Mouse (Mus musculus): ENCODE results near the gene Vinac1. TPM values are rescaled to one million over a fixed set of nuclear protein-coding genes. Genes with fewer than 3 reads are reported as not detected.
A peak's percentile ranks its signal among the peaks of the same experiment; 100 is the strongest.

Gene Vinac1
- total RNA-seq (2021): under 1 TPM; 0.11 to 0.39 TPM

- intact Hi-C loops (cut with DNase I): no loop called here
- DNase-seq (ENCODE audit: low spot score in 2 of 2): no peak
These were observed at the start of gene Vinac1 for GRCm38 (mm10) chr2:129047811-129048210. TSS of gene Vinac1 (minus strand) at chr2:129048172.

- DNase-seq (ENCODE audit: low spot score in 2 of 2): peak; percentile 58
- intact Hi-C loops (cut with DNase I): loop anchor here (5.0 kb wide), 1 partner anchor 127 kb away; the partner anchor contains the start of genes Gm10762 and Zc3h6
These were observed 46.2 kb upstream of the Vinac1 start for GRCm38 (mm10) chr2:129093926-129094724.

- DNase-seq (ENCODE audit: low spot score in 2 of 2): peak; percentile 48 to 60
- intact Hi-C loops (cut with DNase I): loop anchor here (5.0 kb wide), 1 partner anchor 126 kb away; the partner anchor contains the start of genes Gm10762 and Zc3h6
These were observed 44.8 kb upstream of the Vinac1 start for GRCm38 (mm10) chr2:129092810-129093209.

GRCm38 (mm10) chr2:129090370-129090769, 42.4 kb upstream of the Vinac1 start:
- intact Hi-C loops (cut with DNase I): loop anchor here (5.0 kb wide), 1 partner anchor 123 kb away; the partner anchor contains the start of genes Gm10762 and Zc3h6
- no peak for DNase-seq (ENCODE audit: low spot score in 2 of 2)

GRCm38 (mm10) chr2:129087520-129087919, 39.5 kb upstream of the Vinac1 start:
- intact Hi-C loops (cut with DNase I): no loop called here
- DNase-seq (ENCODE audit: low spot score in 2 of 2): no peak

GRCm38 (mm10) chr2:129084959-129085358, 37.0 kb upstream of the Vinac1 start:
- no peak for DNase-seq (ENCODE audit: low spot score in 2 of 2)
- intact Hi-C loops (cut with DNase I): loop anchor here (5.0 kb wide), 1 partner anchor 138 kb away; no protein-coding TSS in a partner anchor

- DNase-seq (ENCODE audit: low spot score in 2 of 2): no peak
- intact Hi-C loops (cut with DNase I): loop anchor here (5.0 kb wide), 1 partner anchor 136 kb away; no protein-coding TSS in a partner anchor
These were observed 35.5 kb upstream of the Vinac1 start for GRCm38 (mm10) chr2:129083514-129083913.

GRCm38 (mm10) chr2:129081097-129081496, 33.1 kb upstream of the Vinac1 start:
- DNase-seq (ENCODE audit: low spot score in 2 of 2): no peak
- intact Hi-C loops (cut with DNase I): loop anchor here (5.0 kb wide), 1 partner anchor 134 kb away; no protein-coding TSS in a partner anchor

GRCm38 (mm10) chr2:129079194-129079593, 31.2 kb upstream of the Vinac1 start:
- intact Hi-C loops (cut with DNase I): no loop called here

GRCm38 (mm10) chr2:129078313-129078712, 30.3 kb upstream of the Vinac1 start:
- intact Hi-C loops (cut with DNase I): no loop called here
- no peak for DNase-seq (ENCODE audit: low spot score in 2 of 2)

More at GRCm38 (mm10) chr2:129079194-129079593, 31.2 kb upstream of the Vinac1 start:
- no peak for DNase-seq (ENCODE audit: low spot score in 2 of 2)

- intact Hi-C loops (cut with DNase I): no loop called here
- DNase-seq (ENCODE audit: low spot score in 2 of 2): no peak
These were observed 22.3 kb upstream of the Vinac1 start for GRCm38 (mm10) chr2:129070296-129070695.

- DNase-seq (ENCODE audit: low spot score in 2 of 2): peak; percentile 55 to 61
- intact Hi-C loops (cut with DNase I): loop anchor here (5.0 to 10.0 kb wide), 2 partner anchors 99 to 122 kb away; partner anchors contain the start of genes Gm10762, Zc3h6 and Zc3h8
These were observed 18.4 kb upstream of the Vinac1 start for GRCm38 (mm10) chr2:129066326-129066725.

- peak; percentile 76 to 83 for DNase-seq (ENCODE audit: low spot score in 2 of 2)
- intact Hi-C loops (cut with DNase I): loop anchor here (5.0 to 10.0 kb wide), 2 partner anchors 98 to 121 kb away; partner anchors contain the start of genes Gm10762, Zc3h6 and Zc3h8
These were observed 17.7 kb upstream of the Vinac1 start, which contains the start of gene Ttl for GRCm38 (mm10) chr2:129065437-129066282. TSS of gene Ttl (plus strand) at chr2:129065942.

- no peak for DNase-seq (ENCODE audit: low spot score in 2 of 2)
- intact Hi-C loops (cut with DNase I): loop anchor here (10.0 kb wide), 1 partner anchor 117 kb away; the partner anchor contains the start of gene Zc3h8
These were observed 13.6 kb upstream of the Vinac1 start for GRCm38 (mm10) chr2:129061456-129062059.

- intact Hi-C loops (cut with DNase I): no loop called here
These were observed 10.0 kb upstream of the Vinac1 start for GRCm38 (mm10) chr2:129057920-129058361.

GRCm38 (mm10) chr2:129057256-129057655, 9.3 kb upstream of the Vinac1 start:
- DNase-seq (ENCODE audit: low spot score in 2 of 2): no peak
- intact Hi-C loops (cut with DNase I): no loop called here

More at GRCm38 (mm10) chr2:129057920-129058361, 10.0 kb upstream of the Vinac1 start:
- DNase-seq (ENCODE audit: low spot score in 2 of 2): no peak

- intact Hi-C loops (cut with DNase I): no loop called here
- DNase-seq (ENCODE audit: low spot score in 2 of 2): no peak
These were observed 8.6 kb upstream of the Vinac1 start for GRCm38 (mm10) chr2:129056597-129056996.

GRCm38 (mm10) chr2:129055741-129056140, 7.8 kb upstream of the Vinac1 start:
- intact Hi-C loops (cut with DNase I): no loop called here
- DNase-seq (ENCODE audit: low spot score in 2 of 2): no peak

- no peak for DNase-seq (ENCODE audit: low spot score in 2 of 2)
- intact Hi-C loops (cut with DNase I): no loop called here
These were observed 4.5 kb upstream of the Vinac1 start for GRCm38 (mm10) chr2:129052451-129052983.

All from left cerebral cortex, postnatal 36 days (tissue).